Mouse (Mus musculus): Measurements from ENCODE around the gene Sub1. TPM values are rescaled to one million over a fixed set of nuclear protein-coding genes. Genes with fewer than 3 reads are reported as not detected.
A peak's percentile ranks its signal among the peaks of the same experiment; 100 is the strongest.

The Sub1 gene
- total RNA-seq, 2 experiments from 2014 or later, result 68.7 to 76.7 TPM

DNA sequence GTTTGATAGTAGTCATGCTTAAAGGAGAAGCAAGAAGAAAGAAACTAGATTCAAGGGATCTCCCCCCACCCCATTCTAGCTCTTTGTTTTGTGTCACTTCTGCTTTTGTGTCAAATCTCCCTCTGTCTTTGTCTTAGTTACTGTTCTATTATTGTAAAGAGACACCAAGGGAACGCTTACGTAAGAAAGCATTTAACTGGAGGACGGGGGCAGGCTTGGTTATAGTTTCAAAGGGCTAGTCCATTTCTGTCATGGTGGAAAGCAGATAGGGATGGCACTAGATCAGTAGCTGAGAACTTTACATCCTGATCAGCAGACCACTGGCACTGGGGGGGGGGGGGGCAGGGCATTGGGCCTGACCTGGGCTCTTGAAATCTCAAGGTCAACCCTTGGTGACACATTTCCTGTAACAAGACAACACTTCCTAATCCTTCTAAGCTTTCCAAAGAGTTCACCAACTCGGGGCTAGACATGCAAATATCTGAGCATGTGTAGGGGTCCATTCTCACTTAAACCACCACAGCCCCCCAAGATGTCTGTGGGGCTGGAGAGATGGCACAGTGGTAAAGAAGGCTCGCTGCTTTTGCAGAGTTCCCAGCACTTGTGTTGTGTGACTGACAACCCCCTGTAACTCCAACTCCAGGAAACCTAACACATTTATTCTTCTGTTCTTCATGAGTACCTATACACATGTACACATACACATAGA is 17.6 kb upstream of the Sub1 start:
- ATAC-seq (replicated peaks; ENCODE audit: low FRiP score, poor library complexity, severe bottlenecking), result no peak

GRCm38 (mm10) chr15:12013532-12014196 is 16.9 kb upstream of the Sub1 start:
- ATAC-seq (replicated peaks; ENCODE audit: low FRiP score, poor library complexity, severe bottlenecking), result no peak

- ATAC-seq (replicated peaks; ENCODE audit: low FRiP score, poor library complexity, severe bottlenecking), result no peak
Observed at GRCm38 (mm10) chr15:12010602-12011044, 13.8 kb upstream of the Sub1 start.

GRCm38 (mm10) chr15:12009712-12010601 is 13.2 kb upstream of the Sub1 start:
- ATAC-seq (replicated peaks; ENCODE audit: low FRiP score, poor library complexity, severe bottlenecking), result no peak

- no peak for ATAC-seq (replicated peaks; ENCODE audit: low FRiP score, poor library complexity, severe bottlenecking)
Observed at GRCm38 (mm10) chr15:12008894-12009293, 12.1 kb upstream of the Sub1 start.

DNA sequence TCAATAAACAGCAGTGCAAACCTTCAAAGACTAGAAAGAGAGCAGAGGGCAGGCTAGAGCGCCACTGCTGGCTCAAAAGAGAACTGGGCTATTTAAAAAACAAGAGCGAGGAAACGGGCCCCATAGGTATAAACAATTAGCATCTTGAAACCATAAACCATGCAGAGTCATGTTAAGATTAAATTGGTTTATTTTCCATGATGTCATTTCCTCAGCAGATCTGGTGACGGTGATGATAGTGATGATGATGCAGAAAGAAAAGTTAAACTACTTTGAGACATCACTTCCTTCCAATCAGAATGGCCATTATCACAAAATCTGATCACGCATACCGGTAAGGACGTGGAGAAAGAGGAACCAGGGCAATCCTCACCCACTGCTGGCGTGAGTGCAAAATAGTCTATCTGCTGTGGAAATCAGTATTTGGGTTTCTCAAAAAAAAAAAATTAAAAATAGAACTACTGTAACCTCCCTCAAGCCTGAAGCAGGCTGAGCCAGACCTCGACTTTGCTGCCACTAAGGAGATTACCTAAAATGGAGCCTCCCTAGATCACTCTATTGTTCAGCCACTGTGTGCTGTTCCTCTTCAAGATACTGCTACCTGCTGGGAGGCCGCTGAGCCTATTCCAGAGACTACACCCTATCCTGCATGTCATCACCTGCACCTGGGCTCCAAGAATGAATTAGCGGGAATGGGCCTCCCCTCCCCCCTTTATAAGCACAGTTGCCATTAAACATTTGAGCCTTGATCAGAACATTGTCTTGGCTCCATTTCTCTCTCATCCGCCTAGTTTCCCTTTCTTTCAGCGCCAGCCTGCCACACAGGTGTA is 11.4 kb upstream of the Sub1 start:
- no peak for ATAC-seq (replicated peaks; ENCODE audit: low FRiP score, poor library complexity, severe bottlenecking)

DNA sequence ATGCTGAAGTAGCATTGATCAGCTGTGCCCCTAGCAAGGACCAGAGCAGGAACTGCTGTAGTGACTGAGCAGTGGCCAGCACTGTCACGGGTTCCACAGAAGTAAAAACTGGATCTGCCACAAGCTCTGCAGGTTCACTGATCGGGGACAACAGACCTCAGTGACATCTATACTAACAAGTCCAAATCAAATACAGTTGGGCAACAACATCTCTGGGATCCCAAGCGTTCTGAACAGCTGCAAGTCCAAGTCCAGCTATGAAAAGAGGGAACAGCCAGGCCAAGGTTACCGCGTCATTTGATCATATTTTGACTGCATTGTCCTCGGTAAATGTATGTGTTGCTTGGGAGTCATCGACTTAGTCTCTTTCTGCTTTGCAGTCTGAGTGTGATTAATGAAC is 10.6 kb upstream of the Sub1 start:
- ATAC-seq (replicated peaks; ENCODE audit: low FRiP score, poor library complexity, severe bottlenecking), result no peak

GRCm38 (mm10) chr15:12006169-12006568 is 9.4 kb upstream of the Sub1 start:
- no peak for ATAC-seq (replicated peaks; ENCODE audit: low FRiP score, poor library complexity, severe bottlenecking)

DNA sequence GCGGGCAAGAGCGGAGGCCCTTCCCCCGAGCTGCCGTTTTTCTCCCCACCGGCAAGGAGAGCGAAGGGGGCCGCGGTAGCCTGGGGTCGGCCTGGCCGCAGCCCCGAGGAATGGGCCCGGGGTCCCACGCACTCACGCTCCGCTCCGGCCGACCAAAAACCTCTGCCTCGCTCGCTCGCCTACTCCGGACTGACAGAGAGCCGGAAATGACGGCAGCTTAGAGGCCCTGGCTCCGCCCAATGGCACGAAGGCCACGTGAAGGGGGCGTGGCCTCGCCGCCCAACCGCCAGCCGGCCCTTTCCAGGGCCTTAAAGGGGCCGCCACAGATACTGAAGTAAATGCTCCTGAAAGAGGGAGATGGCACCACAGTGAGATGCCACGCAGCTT is 975 bp downstream of the Sub1 start:
- peak; percentile 100 for ATAC-seq (replicated peaks; ENCODE audit: low FRiP score, poor library complexity, severe bottlenecking)

DNA sequence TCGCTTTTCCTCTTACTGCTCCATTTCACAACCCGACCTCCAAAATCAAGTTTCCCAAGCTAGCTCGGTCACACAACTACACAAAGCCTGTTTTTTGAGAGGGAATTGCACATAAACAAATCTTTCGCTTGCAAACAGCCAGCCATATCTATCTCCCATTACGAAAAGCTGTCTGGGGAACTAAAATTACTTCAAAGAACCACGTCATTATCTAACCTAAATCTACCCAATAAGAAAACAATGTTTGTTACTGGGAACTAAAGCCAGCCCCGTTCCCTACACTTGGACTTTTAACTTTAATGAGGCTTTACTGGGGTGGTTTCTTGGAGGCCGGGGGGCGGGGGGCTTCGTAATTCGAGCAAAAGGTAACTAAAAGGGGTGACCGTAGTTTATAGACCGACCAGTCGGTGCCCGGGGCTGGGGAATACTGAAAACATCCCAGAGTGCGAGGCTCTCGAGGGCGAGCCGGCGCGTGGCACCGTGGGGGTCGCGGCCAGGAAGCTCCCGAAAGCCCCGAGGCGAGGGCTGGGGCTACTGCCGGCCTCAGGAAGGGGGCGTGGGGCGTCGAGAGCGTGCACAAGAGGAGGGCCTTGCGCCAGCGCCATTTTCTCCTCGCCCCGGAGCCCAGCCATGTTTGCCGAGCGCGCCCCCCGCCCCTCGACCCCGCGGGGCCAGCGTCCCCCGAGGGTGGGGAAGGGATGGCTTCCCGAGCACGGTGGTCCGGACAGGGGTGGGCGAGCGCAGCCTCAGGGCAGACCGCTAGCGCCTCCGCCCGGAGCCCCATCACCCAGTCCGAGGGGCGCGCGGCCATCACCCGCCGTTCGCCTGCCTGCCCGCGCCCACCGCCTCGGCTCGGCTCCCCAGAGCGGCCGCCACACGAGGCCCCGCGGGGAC is 1.6 kb downstream of the Sub1 start:
- peak; percentile 40; the same call in 1 of the 2 replicates for ATAC-seq (replicated peaks; ENCODE audit: low FRiP score, poor library complexity, severe bottlenecking)

- no peak for ATAC-seq (replicated peaks; ENCODE audit: low FRiP score, poor library complexity, severe bottlenecking)
Observed at GRCm38 (mm10) chr15:11994006-11994405, 2.8 kb downstream of the Sub1 start.

DNA sequence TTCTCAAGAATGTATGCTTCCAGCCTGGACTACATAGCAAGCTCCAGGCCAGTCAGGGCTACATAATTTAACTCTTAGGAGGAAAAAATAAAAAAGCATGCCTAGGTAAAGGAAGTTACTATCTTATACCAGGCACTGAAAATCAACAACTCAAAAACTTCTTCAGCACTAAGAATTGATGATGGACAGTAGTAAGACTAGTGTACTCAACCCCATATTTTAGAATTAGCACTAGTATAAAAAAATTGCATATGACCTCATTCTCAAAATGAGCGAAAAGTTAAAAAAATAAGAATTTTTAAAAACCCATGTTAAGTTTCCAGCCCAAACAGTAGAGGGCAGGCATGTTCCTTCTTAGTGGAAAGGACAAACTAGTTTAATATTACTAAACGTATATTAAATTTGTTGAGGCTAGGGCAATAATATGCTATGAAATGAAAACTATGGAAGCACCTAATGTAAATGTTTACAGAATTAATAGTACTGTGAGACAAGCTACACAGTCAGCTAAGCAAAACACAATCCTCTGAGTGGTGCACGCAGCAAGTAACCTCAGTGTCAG is 5.2 kb downstream of the Sub1 start:
- ATAC-seq (replicated peaks; ENCODE audit: low FRiP score, poor library complexity, severe bottlenecking), result no peak

DNA sequence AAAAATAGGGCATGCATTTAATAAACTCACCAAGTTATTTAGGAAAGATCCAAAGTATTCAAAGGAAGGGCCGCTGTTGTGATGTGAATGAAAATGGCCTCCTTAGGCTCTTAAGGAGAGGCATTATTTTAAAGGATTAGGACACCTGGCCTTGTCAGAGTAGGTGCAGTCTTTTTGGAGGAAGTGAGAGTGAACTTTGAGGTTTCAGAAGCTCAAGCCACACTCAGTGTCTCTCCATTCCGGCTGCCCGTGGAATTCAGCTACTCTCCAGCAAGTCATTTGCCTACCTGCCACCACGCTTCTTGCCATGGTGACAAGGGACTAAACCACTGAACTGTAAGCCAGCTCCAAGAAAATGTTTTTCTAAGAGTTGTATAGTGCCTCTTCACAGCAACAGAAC is 8.2 kb downstream of the Sub1 start:
- no peak for ATAC-seq (replicated peaks; ENCODE audit: low FRiP score, poor library complexity, severe bottlenecking)

- ATAC-seq (replicated peaks; ENCODE audit: low FRiP score, poor library complexity, severe bottlenecking), result no peak
Observed at GRCm38 (mm10) chr15:11987892-11988291, 8.9 kb downstream of the Sub1 start.

GRCm38 (mm10) chr15:11981985-11982384 is 14.8 kb downstream of the Sub1 start:
- no peak for ATAC-seq (replicated peaks; ENCODE audit: low FRiP score, poor library complexity, severe bottlenecking)

GRCm38 (mm10) chr15:11981501-11981900 is 15.3 kb downstream of the Sub1 start:
- ATAC-seq (replicated peaks; ENCODE audit: low FRiP score, poor library complexity, severe bottlenecking), result no peak

DNA sequence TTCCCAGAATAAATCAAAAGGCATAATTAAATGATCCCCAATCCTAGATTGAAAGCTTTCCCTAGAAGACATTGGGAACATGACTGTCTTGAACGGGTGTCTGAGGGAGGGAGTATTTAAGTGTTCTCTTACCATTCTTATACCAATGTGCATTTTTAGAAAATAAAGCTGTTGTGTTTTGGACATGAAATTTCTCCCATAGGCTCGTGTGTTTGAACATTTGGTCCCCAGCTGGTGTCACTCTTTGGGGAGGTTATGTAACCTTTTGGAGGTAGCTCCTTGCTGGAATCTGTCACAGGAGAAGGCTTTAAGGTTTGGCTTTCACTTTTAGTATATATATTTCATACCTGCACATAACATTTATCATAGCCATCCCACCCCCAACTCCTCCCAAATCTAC is 18.6 kb downstream of the Sub1 start:
- ATAC-seq (replicated peaks; ENCODE audit: low FRiP score, poor library complexity, severe bottlenecking), result no peak

GRCm38 (mm10) chr15:11977071-11977470 is 19.7 kb downstream of the Sub1 start:
- ATAC-seq (replicated peaks; ENCODE audit: low FRiP score, poor library complexity, severe bottlenecking), result no peak

Data from erythroid progenitor cell, adult 5-6 weeks (primary cell).